Mouse (Mus musculus) layer of hippocampus, adult 18-20 months (tissue): ENCODE data around the gene Zdhhc3. TPM values are rescaled to one million over a fixed set of nuclear protein-coding genes. Genes with fewer than 3 reads are reported as not detected.
A peak's percentile ranks its signal among the peaks of the same experiment; 100 is the strongest.

ENCODE experiments used
- DNase-seq, 2 experiments: peaks; one replicate each; pipeline ENCODE4 v3.0.0; 2022; ENCODE audit warnings: low spot score in 2 of 2
- long read RNA-seq: library from polyadenylated mRNA; stranded (forward); transcript quantifications from one replicate; pipeline ENCODE4 v2.0.0, GENCODE M21; 2021
- total RNA-seq, 2 experiments: library from RNA; stranded (reverse); gene quantifications; 2 replicates each; pipeline ENCODE4 v1.2.3; 2021

The Zdhhc3 gene
- 10 to 100 TPM; 57.5 to 62.1 TPM for total RNA-seq
- long read RNA-seq, full-length matches to known transcripts, result 33 of 52 reads
- long read RNA-seq, partial matches to known transcripts, result 4 of 52 reads
- long read RNA-seq, other reads (novel, unspliced or antisense), result 15 of 52 reads

GRCm38 (mm10) chr9:123112805-123113521 is at the start of gene Zdhhc3, which contains the start of gene Exosc7:
Zdhhc3 (minus strand) TSS chr9:123113205.
Exosc7 (plus strand) TSS chr9:123113215.
- DNase-seq, result peak; percentile 80 to 92

- DNase-seq, result no peak
These were observed 48.8 kb upstream of the Zdhhc3 start for GRCm38 (mm10) chr9:123161792-123162191.

GRCm38 (mm10) chr9:123159330-123159729 is 46.3 kb upstream of the Zdhhc3 start:
- DNase-seq, result peak in 1 of 2 experiments; percentile 79

GRCm38 (mm10) chr9:123158125-123158836 is 45.3 kb upstream of the Zdhhc3 start:
- peak in 1 of 2 experiments; percentile 54 for DNase-seq

- DNase-seq, result peak in 1 of 2 experiments; percentile 15
These were observed 44.7 kb upstream of the Zdhhc3 start for GRCm38 (mm10) chr9:123157699-123158098.

GRCm38 (mm10) chr9:123156910-123157361 is 43.9 kb upstream of the Zdhhc3 start:
- DNase-seq, result peak in 1 of 2 experiments; percentile 34

GRCm38 (mm10) chr9:123153121-123153520 is 40.1 kb upstream of the Zdhhc3 start:
- no peak for DNase-seq

- no peak for DNase-seq
These were observed 39.0 kb upstream of the Zdhhc3 start for GRCm38 (mm10) chr9:123152026-123152425.

GRCm38 (mm10) chr9:123151561-123151960 is 38.6 kb upstream of the Zdhhc3 start:
- no peak for DNase-seq

GRCm38 (mm10) chr9:123150241-123151020 is 37.4 kb upstream of the Zdhhc3 start, which contains the start of gene Clec3b:
Clec3b (plus strand) TSS chr9:123150946.
- DNase-seq, result peak in 1 of 2 experiments; percentile 42

GRCm38 (mm10) chr9:123148430-123148829 is 35.4 kb upstream of the Zdhhc3 start:
- DNase-seq, result no peak

- no peak for DNase-seq
These were observed 27.0 kb upstream of the Zdhhc3 start for GRCm38 (mm10) chr9:123139887-123140614.

- DNase-seq, result no peak
These were observed 26.0 kb upstream of the Zdhhc3 start for GRCm38 (mm10) chr9:123138891-123139474.

GRCm38 (mm10) chr9:123136953-123137682 is 24.1 kb upstream of the Zdhhc3 start:
- DNase-seq, result no peak

- DNase-seq, result no peak
These were observed 20.0 kb upstream of the Zdhhc3 start for GRCm38 (mm10) chr9:123132994-123133393.

- DNase-seq, result no peak
These were observed 14.7 kb upstream of the Zdhhc3 start for GRCm38 (mm10) chr9:123127663-123128062.

- DNase-seq, result no peak
These were observed 11.5 kb upstream of the Zdhhc3 start for GRCm38 (mm10) chr9:123124413-123124981.

GRCm38 (mm10) chr9:123123571-123124412 is 10.8 kb upstream of the Zdhhc3 start:
- peak in 1 of 2 experiments; percentile 28 for DNase-seq
